9 mouse cellular contexts compared by ENCODE assay signal in genomic region chr8:114438236-114438635, GRCm38 (mm10). TPM values are rescaled to one million over a fixed set of nuclear protein-coding genes. Genes with fewer than 3 reads are reported as not detected.
DNase-seq lines count a peak whose midpoint lies in the region; ATAC-seq lines count a peak whose summit lies in the region.
"Had no signal": no experiment of that assay in that cellular context is flagged by ENCODE, and none has a peak within 500 bp of the region (broad histone marks: within the 10 kb centered on the region; RNA-seq: fewer than 3 reads in every experiment).

No protein-coding gene starts in this region.

- ATAC-seq in megakaryocyte-erythroid progenitor cell, adult 5-6 weeks (replicated peaks; ENCODE audit: low FRiP score, low TSS enrichment, poor library complexity, severe bottlenecking): no peak

- peak; percentile 43 to 68 for DNase-seq in left cerebral cortex, adult 18-20 months (ENCODE audit: low spot score in 2 of 2)
- no peak for DNase-seq in left cerebral cortex, adult 11 months (ENCODE audit: low spot score)
- DNase-seq in MN1 (ENCODE audit: low spot score) (peak; percentile 80), liver (peak; percentile 71)
- DNase-seq in c-Kit-negative CD71-positive TER-119-positive erythroid progenitor cells, embryonic 14.5 days (ENCODE audit: low read depth, low spot score): peak; percentile 52
- peak; percentile 70 for DNase-seq in gastrocnemius, postnatal 10 days
- peak; percentile 68 for DNase-seq in retina, postnatal 1 day

RNA-seq across cellular contexts. Expression of gene Wwox, which starts 1.2 kb away (rescaled TPM):
- total RNA-seq in left cerebral cortex, adult 18-20 months (2021): 10 to 100 TPM; 17.9 to 18.2 TPM
- 10 to 100 TPM in 1 of 2 experiments, 1 to 10 TPM in 1; 8.7 to 10.3 TPM for total RNA-seq in gastrocnemius, postnatal 10 days (2021)
- total RNA-seq in megakaryocyte-erythroid progenitor cell, adult 5-6 weeks (2014; fragmentation: Nextera tagmentation): 28.7 and 31.9 TPM in 2 replicates
- 8.5 and 10.3 TPM in 2 replicates for total RNA-seq in megakaryocyte-erythroid progenitor cell, adult 5-6 weeks (2017)

RNA-seq across cellular contexts. Expression of gene Clec3a, which starts 20.4 kb away (rescaled TPM):
- total RNA-seq in left cerebral cortex, adult 18-20 months (2021): not detected
- not detected for total RNA-seq in gastrocnemius, postnatal 10 days (2021)
- total RNA-seq in megakaryocyte-erythroid progenitor cell, adult 5-6 weeks (2014; fragmentation: Nextera tagmentation): not detected in 2 replicates
- not detected in 2 replicates for total RNA-seq in megakaryocyte-erythroid progenitor cell, adult 5-6 weeks (2017)
- total RNA-seq: layer of hippocampus, adult 18-20 months had no signal
